Mouse (Mus musculus): Measurements from ENCODE around the gene Set.
A peak's percentile ranks its signal among the peaks of the same experiment; 100 is the strongest.

Gene Set

DNA sequence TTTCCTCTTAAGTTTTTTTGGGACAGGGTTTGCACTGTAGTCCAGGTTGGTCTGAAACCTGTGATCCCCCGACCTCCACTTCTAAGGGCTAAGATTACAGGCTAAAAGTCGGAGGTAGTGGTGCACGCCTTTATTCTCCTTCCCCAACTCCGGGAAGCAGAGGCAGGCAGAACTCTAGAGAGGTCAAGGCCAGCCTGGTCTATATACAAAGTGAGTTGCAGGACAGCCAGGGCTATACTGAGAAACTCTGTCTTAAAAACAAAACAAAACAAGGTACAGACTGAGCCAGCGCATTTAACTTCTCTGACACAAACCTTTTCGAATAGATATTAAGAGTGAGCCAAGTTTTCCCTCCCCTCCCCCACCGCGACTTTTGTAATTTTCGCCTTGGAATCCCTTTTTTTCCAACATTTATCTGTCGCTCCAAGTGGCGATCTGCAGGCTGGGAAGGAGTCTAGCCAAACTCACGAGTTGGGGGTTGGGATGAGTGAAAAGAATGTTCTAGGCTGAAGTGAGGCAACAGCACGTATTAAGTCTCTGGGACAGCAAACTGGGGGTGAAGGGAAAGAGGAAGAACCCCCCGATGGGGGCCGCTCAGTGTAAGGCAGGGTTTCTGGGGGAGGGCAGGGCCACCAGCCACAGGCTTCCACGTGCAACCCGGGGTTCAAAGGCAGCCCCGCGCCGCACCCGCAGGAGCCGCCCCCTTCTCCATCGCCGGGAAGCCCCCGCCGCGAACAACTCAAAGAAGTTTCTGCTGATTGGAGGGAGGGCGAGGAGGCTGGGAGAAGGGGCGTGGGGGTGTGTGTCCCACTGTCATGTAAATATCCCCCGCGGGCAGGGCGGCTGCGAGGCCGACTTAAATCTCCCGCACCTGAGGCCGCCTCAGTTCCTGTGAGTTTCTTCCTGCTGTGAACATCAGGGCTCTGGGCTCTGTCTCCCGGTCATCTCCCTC is 4.3 kb downstream of the Set start:
- DNase-seq (ENCODE audit: low read depth) = no peak

DNA sequence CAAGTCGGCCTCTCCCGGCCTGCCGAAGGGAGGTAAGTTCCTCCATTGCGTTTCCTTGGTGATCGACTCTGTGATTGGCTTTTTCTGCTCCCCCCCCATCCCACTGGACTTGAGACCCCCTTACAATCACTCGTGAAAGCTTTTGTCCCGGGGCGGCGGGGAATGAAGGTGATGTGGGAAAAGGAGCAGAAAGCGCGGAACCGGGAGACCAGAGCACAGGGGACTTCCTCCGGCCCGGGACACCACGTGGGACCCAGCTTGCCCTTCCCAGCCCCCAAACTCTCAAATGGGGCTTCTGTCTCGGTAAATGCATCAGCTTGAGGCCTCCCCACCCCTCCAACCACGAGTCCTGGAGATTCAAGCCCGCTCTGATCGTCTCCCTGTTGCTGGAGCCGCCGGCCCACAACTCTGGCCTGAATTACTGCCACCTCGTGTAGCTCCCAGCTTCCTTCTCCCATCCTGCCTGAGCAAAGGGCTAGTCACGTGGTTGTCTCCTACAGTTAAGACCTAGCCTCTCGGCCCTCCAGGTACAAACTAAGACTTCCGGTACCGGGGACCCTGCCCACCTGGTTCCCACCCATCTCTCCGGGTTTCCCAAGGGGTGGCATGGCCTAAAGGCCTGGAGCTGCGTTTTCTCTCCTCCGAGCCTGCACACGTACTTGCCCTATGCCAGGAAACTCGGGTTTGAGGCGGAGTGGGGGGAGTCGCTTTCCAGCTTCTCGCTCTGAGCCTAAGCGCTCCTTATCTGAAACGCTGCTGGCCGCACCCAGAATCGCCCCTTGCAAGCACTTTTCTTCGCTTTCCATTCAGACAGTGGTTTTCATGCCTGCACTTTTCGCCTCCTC is 5.3 kb downstream of the Set start:
- peak; percentile 46 for DNase-seq (ENCODE audit: low read depth)

DNA sequence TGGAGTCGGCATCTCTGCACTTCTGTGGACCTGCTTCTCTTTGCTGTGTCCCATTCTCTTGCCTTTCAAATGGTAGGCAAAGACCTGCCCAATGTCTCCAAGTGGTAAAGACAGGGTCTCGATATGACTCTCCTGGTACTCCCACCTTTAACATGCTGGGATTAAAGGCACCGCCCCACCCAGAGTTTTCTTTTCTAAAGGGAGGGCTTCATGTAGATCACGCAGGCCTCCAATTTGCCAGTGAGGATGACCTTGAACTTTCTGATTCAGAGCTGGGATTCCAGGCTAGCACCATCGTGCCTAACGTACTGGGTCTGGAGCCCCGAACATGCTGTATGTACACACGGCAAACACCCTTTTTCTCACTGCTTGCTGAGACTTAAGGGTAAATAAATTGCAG is 6.1 kb downstream of the Set start:
- DNase-seq (ENCODE audit: low read depth) = no peak

DNA sequence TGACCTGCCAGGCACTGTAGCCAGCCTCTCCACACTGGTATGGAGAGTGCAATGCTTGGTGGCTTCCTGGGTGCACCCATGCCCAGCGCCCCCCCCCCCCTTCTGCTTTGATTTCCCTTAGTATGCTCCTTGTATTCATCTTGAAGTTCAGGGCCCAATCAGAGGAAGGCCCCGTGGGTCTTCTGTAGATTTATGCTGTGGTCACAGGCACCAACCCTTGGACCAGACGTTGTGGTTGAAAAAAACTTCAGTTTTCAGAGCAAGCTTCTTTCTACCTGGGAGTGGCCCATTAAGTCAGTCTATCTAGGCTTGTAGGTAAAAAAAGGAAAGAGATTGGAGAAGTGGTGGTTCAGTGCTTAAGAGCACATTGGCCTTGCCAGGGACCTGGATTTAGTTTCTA is 6.6 kb downstream of the Set start:
- DNase-seq (ENCODE audit: low read depth) = no peak

DNA sequence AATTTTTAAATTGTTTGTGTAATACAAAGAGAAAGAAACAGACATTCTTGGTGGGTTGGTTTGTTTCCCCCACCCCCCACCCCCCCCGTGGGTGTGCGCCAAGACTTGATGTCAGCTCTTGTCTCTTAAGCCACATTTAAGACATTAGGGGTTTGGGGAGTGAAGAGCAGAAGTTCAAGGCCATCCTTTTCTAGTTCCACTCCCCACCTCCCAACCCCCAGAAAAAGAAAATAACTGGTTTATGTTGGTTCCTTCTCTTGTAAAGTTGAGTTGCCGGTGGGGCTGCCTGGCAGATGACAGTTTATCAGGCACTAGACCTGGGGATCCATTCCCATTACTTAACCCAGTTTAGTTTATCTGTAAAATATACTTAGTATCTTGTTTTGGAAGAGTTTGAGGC is 7.1 kb downstream of the Set start:
- no peak for DNase-seq (ENCODE audit: low read depth)

DNA sequence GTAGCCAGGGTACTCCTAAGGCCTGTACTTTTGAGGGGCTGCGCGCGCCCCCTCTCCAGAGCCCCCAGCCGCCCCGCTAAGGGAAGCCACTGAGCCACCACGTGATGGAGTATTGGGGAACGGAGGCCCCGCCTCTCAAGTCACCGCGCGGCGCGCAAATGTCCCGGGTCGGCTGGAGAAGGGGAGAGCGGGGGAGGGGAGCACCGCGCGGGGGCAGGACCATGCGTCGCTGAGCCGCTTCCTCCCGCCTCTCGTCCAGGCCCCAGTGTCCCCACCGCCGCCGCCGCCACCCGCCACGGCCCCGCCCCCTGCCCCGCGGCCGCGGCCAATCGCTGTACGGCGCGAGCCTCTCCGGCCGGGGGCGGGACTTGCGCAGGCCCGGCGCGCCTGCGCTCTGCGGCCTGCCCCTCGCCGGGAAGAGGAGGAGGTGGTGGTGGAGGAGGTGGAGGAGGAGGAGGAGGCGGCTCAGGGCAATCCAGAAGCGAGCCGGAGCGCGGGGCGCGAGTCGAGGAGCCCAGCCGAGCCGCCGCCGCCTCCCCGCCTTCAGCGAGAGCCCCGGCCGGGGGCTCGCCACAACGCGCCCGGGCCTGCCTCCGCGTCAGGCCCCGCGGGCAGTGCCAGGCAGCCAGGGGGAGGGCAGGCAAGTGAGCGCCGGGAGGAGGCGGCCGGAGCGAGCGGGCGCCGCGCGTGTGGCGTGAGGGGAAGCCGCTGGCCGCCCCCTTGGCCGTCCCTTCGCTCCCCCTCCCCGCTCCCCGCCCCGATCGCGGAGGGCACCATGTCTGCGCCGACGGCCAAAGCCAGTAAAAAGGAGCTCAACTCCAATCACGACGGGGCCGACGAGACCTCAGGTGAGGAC is 9.1 kb downstream of the Set start:
- DNase-seq (ENCODE audit: low read depth) = peak; percentile 77

DNA sequence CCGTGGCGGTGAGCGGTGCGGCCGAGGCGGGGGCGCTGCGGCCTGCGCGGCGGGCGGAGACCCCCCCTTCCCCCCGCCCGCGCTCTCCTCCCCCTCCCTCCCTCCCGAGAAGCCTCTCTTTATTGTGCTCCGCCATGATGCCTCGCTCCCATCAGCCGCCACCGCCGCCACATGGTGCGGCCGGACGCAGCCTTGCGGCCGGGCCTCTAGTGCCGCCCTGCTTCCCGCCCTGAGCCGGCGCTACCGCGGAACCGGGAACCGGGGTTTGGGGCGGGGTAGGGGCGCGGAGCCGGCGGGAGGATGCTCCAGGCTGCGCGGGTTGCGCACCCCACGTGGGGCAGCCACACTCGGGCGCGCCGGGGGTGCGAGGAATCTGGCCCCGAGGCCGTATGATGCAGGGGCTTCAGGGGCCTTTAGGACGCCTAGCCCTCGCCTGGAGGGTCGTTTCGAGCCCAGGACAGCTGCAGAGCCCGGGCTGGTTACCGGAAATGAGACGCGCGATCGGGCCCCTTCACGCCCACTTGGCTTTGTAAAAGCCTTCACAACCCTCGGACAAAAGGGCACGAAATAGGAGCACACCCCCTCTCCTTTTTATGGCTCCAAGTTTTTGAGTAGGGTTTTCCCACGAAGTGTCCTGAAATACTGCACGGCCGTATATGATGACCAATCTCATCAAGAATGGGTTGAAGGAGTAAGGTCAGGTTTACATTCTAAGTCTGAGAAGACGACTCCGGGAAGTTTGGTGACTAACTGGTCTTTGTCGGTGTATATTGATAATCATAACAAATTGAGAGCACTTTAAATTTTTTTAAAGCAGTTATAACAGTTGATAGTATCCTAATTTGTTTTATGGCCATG is 10.1 kb downstream of the Set start:
- DNase-seq (ENCODE audit: low read depth) = no peak

DNA sequence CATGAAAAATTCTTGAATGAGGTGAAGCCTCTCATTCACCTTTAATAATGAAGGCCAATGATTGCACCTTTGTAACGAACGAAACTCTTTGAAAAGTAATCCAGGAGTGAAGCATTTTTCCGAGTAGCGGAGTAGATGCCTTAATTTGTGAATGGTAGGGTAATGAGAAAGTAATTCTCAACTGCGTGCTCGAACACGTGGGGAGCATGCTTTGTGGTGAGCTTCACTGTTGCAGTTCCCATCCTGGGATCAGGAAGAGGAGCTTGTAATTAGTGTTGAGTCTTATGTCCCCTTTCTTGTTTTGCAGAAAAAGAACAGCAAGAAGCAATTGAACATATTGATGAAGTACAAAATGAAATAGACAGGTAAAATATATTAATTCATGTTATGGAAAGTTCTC is 10.8 kb downstream of the Set start:
- no peak for DNase-seq (ENCODE audit: low read depth)

DNA sequence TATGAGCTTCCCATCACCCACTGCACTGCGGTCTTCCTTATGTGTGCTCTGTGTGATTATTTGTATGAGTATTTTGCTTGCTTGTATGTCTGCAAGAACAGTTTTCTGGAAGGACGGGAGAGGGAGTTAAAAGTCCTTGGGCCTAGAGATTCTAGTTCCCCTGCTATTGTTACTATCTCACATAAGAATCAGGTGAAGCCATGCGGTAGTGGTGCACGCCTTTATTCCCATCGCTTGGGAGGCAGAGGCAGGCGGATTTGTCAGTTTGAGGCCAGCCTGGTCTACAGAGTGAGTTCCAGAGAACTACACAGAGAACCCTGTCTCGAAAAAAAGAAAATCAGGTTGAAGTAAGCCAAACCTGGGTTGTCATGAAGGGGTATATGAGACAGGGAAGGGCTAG is 15.7 kb downstream of the Set start:
- no peak for DNase-seq (ENCODE audit: low read depth)

DNA sequence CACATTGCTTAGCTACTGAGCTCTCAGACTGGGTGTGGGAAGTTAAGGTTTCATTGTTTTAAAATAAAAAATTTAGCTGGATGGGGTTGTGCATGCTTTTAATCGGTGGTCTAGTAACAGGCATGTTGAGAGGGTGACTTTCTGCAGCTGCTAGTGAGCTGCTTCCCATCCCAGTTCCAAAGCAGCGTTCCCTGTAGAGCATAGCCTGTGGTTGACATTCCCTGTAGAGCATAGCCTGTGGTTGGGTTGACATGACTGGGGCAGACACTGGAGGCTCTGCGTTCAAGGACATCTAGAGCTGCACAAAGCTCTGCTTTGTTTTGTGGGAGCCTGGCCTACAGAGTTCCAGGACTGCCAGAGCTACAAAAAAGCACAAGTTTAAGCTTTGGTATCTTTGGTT is 16.1 kb downstream of the Set start:
- DNase-seq (ENCODE audit: low read depth) = no peak

DNA sequence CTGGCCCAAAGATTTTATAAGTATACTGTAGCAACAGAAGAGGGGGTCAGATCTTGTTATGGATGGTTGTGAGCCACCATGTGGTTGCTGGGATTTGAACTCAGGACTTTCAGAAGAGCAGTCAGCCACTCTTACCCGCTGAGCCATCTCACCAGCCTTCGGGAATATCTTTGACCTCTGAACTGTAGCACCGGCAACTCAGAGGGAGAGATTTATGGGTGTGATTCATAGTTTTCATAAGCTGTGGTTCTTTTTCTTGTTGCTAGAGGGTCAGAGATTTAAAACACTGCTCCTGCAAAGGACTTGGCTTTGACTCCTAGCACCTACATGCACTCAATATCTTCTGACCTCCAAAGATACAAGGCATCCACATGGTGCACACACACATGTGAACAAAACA is 18.4 kb downstream of the Set start:
- no peak for DNase-seq (ENCODE audit: low read depth)

DNA sequence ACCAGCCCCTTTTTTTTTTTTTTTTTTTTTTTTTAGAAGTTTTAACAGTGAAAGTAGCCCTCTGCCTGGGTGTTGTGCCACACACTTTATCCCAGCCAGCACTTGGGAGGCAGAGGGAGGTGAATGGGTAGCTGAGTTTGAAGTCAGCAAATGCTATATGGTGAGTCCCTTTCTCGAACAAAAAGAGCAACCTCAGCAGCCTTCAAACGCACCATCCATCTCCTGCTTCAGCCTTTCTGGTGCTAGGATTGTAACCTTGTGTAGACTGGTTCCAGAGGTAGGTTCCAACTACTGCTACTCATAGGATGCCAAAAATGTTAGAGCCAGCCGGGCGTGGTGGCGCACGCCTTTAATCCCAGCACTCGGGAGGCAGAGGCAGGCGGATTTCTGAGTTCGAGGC is 19.3 kb downstream of the Set start:
- no peak for DNase-seq (ENCODE audit: low read depth)

DNA sequence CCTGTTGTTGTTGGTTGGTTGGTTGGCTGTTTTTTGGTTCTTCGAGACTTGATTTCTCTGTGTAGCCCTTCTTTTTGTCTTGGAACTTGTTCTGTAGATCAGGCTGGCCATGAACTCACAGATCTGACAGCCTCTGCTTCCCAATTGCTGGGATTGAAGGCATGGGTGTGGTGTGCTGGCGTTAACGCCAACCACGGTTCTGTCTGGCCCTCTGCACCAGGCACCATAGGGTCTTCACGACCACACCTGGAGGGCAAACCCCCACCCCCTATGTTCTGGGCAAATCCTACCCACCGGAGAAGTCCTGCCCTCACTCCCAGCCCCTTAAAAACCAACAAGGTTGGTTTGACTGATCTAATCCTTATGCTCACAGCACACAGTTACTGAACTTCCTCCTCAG is 19.8 kb downstream of the Set start:
- no peak for DNase-seq (ENCODE audit: low read depth)

DNA sequence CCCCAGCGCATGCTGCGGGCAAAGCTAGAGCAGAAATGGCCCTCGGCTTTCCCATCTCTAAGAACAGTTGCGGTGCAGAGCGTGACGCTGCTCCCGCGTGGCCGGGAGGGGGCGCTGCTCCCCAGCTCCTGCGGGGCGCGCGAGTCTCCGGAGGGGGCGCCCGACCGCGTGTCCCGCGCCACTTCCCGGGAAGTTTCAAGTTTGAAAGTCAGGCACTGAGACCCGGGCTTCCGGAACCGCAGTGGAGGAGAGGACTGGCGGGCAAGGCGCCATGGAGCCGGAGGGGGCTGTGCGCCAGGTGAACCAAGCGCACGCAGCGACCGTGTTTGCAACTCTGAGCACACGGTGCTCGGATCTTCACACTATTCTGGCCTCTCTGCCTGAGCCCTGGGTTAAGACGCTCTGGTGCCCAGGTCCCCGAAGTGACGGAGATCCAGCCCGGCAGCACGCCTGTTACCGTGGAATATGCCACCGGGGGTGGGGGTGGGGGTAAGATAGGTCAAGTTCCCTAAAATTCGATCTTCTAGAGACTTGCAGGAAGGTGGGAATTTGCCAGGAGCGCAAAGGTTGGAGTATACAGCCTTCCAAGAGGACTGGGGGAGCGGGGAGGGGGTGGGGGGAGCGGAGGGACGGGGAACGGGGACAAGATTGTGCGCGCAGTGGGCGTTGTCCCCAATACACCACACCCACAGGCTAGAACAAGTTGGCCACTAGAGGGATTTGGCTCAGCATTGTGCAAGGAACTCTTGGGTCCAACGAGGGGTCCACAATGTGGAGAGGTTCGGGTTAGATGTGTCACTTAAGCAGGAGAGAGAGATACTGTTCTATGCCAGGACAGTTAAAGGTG is 20.5 kb downstream of the Set start, which contains the start of gene Pkn3:
TSS of gene Pkn3 (plus strand) at position 183 of the 847 bp plus-strand sequence.
- DNase-seq (ENCODE audit: low read depth) = no peak

DNA sequence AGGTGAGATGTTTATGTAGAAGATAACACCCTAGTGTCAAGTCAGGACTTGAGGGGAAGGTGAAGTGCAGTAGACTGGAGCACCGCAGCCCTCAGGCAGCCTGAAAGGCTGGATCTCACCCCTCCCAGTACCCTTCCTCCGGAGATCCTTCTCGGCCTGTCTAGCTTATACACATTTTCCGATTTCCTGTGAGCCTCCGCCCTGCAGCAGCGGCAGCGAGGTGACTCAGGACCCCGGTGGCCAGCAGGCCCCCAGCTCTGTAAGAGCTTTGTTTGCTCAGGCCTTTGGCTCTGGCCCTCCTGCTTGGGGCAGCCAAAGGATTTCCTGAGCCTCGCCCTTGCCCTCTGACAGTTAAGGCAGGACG is 21.2 kb downstream of the Set start:
- DNase-seq (ENCODE audit: low read depth) = no peak

DNA sequence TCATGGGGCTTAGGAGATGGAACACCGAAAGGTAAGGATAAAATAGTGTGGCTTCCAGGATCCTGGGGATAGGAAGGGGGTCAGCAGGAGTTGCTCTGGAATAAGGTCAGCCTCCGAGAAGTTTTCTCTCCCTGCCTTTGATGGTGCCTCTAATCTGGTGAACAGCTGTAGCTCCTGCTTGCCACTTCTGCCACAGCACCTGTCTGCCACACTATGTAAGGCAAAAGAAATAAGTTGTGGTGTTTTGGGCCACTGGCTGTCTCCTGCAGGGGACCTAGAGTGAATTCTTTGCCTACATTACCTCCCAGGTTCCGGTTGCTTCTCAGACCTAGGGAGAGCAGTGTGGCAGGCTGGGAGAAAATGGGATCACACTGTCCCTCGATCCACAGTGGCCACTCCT is 21.6 kb downstream of the Set start:
- no peak for DNase-seq (ENCODE audit: low read depth)

DNA sequence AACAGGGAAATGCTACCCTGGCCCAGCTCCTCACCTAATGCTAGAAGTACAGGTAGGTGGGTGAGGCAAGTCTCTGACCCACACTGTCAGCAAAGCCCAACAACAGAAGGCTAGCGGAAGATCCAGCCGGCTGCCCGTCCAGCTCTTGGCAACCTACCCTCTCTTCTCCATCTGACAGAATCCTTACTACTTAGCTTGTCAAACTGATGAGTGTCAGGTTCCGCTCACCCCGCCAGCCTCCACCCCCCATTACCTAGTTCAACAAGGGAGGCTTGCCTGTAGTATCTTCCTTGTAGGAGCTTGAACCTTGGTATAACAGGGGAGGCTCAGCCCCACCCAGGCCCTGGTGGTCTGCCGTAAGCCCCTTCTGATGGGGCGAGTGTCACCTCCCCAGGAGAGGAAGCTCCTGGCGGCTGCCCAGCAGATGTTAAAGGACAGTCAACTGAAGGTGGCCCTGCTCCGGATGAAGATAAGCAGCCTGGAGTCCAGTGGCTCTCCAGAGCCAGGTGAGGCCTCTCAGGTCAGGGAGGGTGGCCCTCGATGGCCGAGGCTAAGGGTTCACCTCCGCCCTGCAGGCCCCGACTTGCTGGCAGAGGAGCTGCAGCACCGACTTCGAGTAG is 23.1 kb downstream of the Set start:
- DNase-seq (ENCODE audit: low read depth) = no peak

DNA sequence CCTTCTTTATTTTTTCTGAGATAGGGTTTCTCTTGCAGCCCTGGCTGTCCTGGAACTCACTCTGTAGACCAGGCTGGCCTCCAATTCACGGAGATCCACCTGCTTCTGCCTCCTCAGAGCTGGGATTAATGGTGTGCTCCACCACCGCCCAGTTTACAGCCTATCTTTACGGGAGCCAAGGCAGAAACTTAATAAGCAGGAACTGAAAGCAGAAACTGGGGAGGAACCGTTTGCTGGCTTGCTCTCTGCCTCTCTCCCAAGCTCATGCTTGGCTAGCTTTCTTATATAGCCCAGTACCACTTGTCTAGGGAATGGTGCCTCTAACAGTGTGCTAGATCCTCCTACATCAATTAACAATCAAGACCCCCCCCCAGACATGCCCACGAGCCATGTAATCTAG is 26.9 kb downstream of the Set start:
- no peak for DNase-seq (ENCODE audit: low read depth)

DNA sequence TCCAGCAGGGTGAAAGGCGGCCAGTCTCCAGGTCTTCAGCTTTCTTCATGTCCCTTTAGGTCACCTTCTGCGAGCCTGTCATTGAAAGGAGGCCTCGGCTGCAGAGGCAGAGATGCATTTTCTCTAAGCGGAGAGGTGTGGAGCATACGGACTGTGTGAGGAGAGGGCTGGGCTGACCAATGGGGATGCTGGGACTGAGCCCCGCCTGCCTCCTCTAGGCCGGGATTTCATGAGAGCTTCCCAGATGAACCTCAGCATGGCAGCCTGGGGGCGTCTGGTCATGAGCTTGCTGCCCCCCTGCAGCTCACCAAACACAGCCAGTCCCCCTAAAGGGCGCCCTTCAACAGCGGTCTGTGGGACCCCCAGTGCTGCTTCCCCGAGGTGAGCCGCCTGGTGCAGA is 27.5 kb downstream of the Set start:
- DNase-seq (ENCODE audit: low read depth) = no peak

DNA sequence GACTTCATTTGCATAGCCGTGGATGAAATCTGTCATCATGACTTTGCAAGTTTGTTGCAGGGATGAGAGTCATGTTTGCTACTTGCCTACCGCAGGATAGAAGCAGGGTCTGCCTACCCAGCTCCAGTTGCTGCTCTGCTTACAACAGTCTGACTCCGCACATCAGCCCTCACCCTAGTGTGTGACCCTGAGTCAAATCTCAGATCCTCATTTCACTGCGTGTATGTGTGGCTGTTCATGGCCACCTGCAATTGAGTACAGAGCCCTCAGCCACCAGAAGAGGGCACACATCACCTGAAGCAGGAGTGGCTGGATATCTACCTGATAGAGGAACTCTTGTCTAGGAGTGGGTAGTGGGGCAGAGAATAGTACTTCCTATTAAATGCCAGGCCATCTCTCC is 30.1 kb downstream of the Set start:
- no peak for DNase-seq (ENCODE audit: low read depth)

Measured in fibroblast of lung, adult 2 months (primary cell).